Mouse (Mus musculus): ENCODE measurements at regions not wholly inside any gene's neighbourhood (a gene's known extent, or its start where the extent isn't known, plus 50 kb on each side); places are given as distances from the start of the nearest gene placed in this dataset.

GRCm38 (mm10) chr11:112982802-112983591 lies 201.0 kb downstream of the Sox9 start:
- peak; percentile 63 for DNase-seq

- no peak for DNase-seq
These were observed 204.1 kb downstream of the Sox9 start for GRCm38 (mm10) chr11:112986029-112986573.

- no peak for DNase-seq
These were observed 205.8 kb downstream of the Sox9 start for GRCm38 (mm10) chr11:112987782-112988181.

- no peak for DNase-seq
These were observed 206.9 kb downstream of the Sox9 start for GRCm38 (mm10) chr11:112988900-112989299.

DNA sequence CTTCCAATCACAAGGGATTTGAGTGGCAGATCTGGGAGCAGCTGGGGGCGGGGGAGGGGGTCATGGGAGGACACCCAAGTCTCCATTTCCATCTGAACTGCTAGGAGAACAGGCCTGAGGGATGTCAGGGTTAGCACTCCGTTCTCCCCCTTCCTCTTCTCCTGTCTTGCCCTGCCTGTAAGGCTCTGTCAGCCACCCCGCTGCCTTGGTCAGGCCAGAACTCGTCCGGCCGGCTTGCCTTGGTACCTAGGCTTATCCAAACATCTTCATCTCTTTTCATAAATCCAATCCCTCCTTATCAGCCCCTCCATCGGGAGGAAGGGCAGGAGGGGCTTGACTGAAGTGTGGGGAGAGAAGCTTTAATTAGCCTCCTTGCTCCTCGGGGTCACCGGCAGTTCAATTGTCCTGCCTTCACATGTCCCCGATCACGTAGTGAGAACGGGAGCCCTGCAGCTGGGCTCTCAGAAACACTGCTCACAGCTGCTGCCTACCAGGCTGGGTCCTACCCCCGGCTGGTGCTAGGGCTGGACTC lies 208.0 kb downstream of the Sox9 start:
- no peak for DNase-seq

GRCm38 (mm10) chr11:112990751-112991150 lies 208.7 kb downstream of the Sox9 start:
- no peak for DNase-seq

- DNase-seq: no peak
These were observed 209.8 kb downstream of the Sox9 start for GRCm38 (mm10) chr11:112991862-112992261.

DNA sequence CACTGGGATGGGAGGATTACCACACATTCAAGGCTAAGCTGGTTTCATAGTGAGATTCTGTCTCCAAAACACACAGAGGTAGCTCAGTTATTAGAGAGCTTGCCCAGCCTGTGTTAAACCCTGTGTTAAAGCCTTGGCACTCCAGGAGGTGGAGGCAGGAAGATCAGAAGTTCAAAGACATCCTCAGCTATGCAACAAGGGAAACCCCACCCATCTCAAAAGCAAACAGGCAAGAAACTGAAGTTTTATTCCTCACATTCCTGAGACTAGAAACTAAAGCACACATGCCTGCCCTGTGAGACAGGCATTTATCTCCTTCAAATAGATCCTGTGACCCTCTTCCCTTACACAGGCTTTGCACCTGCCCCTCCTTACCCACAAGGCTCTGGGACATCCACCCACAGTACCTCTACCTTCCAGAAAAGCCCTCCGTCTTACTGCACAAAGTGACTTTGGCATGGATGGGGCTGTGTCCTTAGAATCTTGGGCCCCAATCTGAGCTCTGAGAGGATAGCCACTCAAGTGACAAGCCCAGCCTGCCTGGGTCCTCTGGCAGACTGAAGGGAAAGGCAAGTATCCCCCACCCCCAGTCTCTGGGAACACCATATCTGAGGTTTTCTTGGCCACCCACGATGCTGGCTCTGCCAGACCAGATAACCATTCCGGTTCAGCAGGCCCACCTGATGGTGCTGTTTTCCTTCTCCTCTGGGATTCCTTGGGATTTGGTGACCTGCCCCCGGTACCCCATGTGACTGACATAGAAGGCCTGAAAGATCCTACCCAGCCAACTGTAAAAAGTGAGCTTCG lies 217.0 kb downstream of the Sox9 start:
- DNase-seq: no peak

- no peak for DNase-seq
These were observed 219.0 kb downstream of the Sox9 start for GRCm38 (mm10) chr11:113001071-113001470.

- no peak for DNase-seq
These were observed 223.9 kb downstream of the Sox9 start for GRCm38 (mm10) chr11:113005895-113006294.

DNA sequence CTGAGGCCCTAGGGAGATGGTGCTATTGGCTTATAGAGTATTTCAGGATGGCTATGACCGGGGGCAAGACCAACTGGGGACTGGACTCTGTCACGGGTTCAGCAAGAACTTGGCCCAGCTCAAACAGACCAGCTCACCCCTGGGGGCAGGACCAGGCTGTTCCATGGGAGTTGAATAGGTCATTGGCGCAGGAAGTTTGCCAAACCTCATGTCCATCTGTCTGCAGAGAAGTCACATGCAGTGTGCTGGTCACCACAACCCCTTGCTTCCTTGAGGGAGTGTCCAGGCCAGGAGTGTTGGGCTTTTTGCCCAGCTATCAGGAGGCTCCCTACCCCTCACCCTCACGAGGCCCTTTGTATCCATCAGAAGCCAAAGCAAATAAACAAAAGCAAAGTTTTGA lies 226.5 kb downstream of the Sox9 start:
- DNase-seq: no peak

DNA sequence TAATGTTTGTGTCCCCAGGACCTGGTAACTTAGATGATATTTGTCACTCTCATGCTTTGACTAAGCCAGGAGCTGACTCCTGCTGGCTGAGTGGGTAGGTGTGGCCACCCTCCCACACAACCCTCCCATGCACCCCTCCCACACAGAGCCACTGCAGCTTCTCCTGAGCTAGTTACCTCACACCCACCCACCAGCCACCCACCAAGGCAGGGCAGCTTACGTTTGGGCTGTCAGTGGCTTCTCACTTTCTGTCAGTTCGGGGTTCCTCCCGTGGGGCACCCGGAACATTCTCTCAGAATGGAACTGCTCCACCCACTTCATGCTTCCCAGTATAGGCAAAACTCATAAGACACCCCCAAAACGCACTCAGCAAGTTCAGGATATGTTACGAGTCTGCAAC lies 227.4 kb downstream of the Sox9 start:
- DNase-seq: no peak

DNA sequence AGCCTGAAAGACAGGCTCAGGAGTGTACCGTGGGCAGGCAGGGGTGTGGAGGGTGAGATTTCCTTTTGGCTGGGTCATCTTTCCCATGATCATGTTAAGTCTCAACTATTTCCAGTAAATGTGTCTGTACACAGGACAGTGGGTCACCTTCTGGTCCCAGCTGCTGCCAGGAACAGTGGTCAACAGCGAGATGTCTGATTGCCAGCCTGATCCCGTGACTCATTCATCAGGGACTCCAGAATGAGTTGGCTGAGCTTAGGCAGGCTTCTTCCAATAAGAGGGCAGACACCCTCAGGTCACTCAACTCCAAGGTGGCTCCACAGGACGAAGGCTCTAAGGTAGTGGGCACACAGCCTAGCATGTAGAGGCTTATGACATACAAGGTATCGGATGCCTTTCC lies 228.9 kb downstream of the Sox9 start:
- DNase-seq: no peak

DNA sequence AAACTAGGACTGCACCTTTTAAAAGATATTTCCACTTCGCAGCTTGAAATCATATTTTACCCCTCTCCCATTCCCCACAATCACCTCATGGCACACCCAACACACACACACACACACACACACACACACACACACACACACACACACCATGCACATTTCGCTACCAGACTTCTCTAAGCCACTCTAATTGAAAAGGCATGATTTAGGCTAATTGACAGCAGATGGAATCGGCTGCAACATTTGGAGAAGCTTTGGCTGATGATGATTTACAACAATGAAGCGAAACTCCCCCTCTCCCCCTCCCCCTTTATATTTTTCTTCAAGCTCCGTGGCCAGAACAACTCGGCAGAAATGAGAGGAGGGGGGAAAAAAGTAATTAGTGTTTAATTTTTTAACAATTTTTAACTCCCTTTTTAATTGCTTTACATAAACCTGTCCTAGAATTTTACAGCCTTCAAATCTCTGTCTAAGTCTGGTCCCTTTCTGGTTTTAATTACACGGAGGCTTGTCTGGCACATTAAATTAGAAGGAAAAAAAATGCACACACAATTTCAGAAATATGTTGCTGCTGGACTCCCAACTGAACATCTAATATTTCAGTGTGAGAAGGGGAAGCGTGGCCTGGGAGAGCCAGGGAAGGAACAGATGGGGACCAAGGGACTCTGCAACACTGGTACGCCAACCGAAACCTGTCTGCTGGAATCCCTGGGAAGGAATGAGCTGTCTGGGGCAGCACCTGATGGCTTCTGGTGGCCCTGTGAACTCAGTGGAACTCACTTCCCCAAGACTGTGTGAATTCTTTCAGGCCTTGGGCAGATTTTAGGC lies 232.4 kb downstream of the Sox9 start:
- no peak for DNase-seq

DNA sequence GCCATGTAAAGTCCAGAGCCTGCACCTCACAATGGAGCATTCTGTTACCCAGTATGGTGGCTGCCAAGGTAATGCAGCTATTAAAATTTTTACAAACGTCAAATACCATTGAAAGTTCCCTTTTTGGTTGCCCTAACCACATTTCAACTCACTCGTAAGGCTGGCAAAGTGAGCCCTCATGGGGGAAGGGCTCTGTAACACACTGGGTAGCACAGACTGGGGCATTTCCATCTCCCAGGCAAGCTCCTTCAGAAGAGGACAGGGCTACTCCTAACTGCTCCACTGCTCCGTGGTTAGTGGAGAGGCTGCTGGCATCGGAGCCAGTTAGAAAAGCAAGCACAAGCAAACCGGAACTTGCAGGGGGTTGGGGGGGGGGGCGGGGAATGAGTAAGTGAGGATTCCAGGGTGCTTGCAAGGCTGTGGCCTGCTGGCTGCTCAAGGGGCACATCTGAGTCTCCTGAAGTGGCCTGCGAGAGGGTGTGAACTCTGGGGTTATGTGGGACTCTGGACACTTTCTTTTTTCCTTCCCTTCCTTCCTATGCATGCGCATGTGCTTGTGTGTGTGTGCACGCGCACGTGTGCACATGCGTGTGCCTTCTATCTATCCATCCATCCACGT lies 233.8 kb downstream of the Sox9 start:
- no peak for DNase-seq

DNA sequence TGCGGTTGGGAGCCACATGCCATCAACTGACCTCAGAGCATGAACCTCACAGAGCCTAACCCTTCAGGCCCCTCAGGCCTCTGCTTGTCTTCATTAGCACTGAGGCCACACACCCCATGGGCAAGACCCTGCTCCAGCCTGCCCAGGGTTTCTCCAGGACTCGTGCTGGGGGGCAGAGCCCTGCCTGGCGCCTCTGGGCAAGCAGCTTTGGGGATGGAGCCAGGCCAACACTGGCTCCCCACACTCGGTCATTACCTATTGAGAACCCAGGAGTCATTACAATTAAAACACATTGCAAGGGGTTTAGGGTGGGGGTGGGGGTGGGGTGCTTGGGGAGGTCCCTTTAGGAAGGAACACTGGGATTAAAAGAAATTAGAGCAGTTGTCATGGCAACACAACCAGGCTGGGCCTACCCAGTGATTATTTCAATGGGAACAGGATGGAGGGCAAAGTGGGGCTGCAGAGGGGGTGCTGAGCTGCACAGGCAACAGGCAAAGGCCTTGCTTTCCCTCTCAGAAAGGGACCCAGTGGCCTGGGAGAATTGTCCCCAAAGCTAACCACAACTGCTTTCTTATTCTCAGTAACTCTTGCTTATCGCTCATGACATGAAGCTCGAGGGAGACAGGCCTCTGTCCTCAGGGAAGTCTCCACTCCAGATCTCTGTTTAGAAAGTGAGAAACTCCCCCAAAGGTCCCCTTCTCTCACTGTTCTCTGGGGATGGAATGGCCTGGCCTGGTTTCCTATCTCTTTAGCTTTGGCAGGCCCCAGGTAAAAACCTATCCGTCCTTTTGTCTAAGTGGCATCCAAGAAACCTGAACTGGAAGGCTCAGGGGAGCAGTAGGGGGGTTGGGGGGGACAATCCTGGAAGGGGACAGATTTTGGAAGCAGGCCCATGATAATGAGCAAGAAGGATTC lies 235.0 kb downstream of the Sox9 start:
- peak; percentile 26 for DNase-seq

- DNase-seq: no peak
These were observed 239.5 kb downstream of the Sox9 start for GRCm38 (mm10) chr11:113021533-113021932.

GRCm38 (mm10) chr11:113026994-113027393 lies 245.0 kb downstream of the Sox9 start:
- no peak for DNase-seq

- DNase-seq: no peak
These were observed 246.4 kb downstream of the Sox9 start for GRCm38 (mm10) chr11:113028235-113028919.

GRCm38 (mm10) chr11:113031405-113031804 lies 249.4 kb downstream of the Sox9 start:
- DNase-seq: no peak

All from right cerebral cortex, postnatal 14 days (tissue).